Mouse (Mus musculus) thymus, postnatal 10 days (tissue): Measurements from ENCODE around the gene Ppil6.

Experiments used
- DNase-seq, 2 experiments: peaks; one replicate each; pipeline ENCODE4 v3.0.0; 2021; ENCODE audit warnings: low spot score in 2 of 2

Gene Ppil6

DNA sequence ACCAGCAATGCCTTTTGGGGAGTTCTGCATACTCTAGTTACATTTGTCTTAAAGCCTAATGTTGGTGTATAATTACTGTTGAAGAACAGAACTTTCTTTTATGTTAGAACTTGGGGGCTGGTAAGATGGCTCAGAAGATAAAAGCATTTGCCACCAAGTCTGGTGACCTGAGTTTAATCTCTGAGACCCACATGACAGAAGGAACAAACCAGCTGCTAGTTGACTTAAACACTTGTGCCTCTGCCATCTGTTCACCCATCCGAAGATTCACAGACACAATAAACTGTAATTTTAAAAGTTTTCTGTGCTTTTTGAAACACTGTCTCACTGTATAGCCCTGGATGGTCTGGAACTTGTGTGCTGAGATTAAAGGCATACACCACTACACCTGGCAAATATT, 35.5 kb downstream of the Ppil6 start:
- no peak for DNase-seq

DNA sequence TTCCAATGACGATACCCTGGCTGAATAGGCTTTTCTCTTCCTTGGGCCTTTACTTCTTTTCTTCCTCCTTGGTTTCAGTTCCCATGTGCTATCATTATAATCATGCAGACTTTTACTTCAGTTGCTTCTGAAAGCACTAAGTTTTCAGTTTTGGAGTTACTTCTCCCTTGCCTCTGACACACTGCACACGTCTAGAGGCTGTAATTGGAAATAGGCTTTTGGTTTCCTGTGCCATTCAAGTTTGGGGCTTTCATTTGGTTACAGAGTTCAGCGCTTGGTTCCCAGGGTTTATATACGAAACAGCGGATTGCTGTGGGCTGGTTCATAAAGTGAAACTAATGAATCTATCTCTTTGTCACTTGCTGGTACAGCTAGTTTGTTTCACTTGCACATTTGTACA, 39.7 kb downstream of the Ppil6 start:
- no peak for DNase-seq

DNA sequence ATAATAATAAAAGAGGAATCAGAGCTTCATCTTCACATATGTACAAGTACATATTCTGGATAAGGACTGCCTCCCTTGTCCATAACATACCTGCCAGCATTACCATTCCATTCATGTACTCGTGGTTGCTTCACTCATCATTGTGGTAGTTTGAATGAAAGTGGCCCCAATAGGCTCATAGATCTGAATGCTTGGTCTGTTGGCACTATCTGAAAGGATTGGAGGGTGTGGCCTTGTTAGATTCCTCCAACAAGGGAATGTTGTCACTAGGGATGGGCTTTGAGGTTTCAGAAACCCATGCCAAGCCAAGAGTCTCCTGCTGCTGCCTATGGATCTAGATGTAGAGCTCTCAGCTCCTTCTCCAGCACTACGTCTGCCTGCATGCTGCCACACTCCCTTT, 45.8 kb downstream of the Ppil6 start:
- no peak for DNase-seq

DNA sequence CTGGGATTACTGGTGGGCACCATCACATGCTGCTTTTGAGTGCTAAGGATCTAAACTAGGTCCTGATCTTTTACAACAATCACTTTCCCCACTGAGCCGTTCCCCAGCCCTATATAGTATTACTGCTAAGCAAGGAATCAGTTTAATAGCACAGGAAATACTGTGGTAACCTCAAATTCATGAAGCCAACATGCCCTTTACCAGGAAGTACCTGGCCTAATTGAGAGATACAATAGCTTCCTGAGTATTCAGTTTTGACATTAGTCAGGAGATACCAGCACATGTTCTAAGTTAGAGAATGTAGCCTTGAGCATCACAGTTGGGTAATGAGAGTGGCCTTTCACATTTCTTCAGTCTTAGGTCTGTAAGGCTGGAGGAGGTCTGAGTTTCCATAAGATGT, 46.5 kb downstream of the Ppil6 start:
- no peak for DNase-seq

DNA sequence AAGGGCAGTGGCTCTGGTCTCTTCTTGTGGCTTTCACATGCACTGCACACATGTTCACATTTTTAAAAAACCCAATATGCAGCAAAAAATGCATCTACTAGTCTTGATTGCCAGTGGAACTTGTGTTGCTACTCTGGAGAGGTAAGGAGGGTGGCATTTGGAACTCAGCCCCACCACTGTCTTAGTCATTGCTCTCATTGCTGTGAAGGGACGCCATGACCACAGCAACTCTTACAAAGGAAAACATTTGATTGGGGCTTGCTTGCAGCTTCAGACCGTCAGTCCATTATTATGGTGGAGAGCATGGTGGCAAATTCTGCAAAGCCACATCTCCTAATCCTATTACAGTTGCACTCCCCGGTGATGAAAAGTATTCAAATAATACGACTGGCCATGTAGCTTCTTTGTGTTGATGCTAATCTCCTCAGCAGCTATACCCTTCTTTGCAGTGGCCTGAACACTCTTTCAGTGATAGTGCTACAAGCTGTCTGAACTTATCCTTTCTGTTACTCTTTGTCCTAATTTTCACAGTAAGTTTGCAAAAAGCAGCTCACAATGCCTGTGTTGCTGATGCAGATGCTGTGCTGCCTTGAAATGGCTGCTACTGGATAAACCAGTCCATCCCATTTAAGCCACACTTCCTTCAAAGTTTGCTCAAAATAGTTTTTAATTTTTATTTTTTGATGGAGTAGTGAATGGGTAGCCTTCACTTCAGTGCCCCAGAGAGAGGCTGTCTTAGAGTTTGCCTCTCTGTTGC, 47.2 kb downstream of the Ppil6 start:
- no peak for DNase-seq

DNA sequence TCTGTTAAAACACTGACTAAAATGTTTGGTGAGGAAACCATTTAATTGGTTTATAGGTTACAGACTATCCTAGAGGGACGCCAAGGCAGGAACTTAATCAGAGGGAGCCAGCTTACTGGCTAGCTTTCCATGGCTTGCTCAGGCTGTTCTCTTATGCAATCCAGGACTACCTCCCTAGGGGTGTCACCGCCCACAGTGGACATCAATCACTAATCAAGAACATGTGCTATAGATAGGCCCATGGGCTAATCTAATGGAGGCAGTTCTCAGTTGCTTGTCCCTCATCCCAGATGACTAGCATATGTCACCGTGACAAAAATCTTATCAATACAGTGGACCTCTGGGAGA, 47.7 kb downstream of the Ppil6 start:
- no peak for DNase-seq

DNA sequence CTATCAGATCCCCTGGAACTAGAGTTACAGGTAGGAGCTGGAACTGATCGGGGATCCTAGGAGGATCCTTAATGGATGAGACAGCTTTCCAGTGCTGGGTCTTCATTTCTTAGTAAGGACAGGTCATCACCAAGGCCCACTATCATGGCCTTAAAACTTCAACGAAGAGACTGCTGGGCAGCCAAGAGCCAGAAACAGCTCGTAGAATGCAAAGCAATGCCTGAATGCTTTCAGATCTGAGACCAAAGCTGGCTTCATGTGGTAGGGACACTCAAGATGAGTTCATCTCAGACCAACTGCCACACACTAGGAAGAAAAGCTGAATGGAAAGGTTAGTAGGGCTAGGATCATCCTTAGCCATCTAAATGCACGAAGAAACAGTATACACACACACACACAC, 48.7 kb downstream of the Ppil6 start:
- no peak for DNase-seq

DNA sequence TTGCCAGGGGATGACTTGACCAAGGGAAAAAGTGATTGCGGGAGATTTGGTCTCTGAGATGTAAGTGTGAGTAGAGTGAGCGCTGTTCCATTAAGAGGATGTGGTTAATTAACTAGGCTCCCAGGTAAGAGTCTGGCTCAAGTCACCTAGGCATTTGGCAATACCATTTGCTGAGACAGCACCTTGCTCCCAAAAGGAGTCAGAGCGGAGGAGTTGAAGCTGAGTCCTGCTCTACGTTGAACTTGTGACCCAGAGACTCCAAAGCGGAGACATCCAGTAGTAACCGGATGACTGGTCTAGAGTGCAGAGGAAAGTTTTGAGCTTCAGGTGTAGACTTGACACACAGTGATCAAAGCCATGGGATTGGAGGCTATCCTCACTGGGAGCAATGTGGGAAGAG, 51.8 kb downstream of the Ppil6 start:
- no peak for DNase-seq

DNA sequence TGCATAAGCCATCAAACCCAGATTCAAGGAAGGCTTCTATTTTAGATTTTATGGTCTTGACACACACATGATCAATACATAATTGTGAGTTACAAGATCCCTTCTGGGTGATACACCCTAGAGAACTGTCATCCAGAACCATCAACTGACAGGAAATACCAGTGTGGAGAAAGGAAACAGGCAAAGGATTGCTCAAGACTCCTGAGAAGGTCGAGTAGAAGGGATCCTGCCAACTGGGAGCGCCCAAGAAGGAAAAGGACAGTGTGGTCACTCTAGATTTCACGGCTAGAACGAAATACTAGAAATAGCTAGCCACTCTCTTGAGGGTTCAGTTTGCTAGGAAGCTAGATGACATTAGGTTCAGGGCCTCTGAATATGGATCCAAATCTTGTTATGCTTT, 53.2 kb downstream of the Ppil6 start:
- no peak for DNase-seq

DNA sequence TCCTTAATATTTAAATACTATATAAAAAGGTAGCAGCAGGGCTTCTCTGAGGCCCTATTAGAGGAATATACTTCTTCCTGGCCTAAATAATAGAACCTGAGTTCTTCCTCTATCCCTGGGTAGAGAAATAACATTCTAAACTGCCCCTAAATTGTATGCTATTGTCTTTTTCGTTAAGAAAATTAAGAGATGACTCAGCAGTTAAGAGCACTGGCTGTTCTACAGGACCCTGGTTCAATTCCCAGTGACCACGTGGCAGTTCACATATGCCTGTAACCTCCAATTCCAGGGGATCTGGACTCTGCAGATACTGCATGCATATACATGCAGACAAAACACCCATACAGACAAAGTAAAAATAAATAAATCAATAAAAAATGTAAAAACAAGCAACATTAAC, 53.6 kb downstream of the Ppil6 start:
- no peak for DNase-seq

DNA sequence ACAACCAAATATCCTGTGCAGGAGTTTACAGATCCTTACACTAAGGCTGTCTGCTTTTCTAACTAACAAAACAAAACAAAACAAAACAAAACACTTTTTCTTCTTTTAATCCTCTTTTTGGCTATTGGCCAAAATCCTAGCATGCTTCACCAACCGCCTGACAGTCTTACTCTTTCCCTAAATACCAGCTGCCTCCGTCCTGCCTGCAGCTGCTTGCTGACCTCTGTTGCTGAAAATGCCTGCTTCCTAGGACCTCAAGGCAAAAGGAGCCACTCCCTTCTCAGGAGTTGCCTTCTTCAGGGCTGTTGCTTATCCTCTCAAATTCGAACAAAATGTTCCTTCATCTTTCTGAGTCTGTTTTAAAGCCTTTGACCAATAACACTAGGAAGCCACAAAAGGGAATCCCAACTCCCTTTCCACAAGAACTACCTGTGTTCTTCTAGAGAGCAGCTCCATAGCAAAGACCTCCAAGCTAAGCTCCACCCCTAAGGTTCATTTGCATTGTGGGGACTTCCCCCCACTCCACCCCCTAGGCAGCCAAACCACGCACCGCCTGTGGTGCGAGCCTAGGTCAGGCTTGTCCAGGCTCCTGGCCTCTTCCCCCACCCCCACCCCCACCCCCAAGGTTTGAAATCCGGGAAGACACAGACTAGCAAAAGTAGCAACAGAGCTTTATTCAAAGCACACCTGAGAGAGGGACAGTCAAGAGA, 54.4 kb downstream of the Ppil6 start:
- DNase-seq = no peak

DNA sequence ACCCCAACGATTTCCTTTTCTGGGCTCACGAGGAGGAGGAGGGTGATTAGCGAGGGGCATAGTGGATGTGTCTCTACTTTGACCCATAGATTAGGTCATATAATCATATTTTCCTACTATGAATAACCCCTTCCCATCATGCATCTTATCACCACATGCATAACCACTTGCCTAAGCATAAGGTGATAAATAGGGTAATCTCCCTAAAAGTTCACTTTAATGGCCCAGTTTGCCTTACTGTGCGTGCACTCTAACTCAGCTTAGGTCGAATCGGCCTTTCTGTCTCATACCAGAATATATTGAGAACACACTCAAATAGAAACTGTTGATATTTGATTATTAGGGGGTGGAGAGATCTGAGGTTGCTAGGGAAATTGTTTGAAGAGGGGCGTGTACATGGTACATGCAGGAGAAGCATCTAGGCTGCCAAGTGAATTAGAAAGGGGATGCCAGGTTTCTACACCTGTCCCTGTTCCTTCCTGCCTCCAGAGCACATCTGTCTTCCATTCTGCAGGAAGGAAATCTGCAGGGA, 55.1 kb downstream of the Ppil6 start:
- DNase-seq = no peak

DNA sequence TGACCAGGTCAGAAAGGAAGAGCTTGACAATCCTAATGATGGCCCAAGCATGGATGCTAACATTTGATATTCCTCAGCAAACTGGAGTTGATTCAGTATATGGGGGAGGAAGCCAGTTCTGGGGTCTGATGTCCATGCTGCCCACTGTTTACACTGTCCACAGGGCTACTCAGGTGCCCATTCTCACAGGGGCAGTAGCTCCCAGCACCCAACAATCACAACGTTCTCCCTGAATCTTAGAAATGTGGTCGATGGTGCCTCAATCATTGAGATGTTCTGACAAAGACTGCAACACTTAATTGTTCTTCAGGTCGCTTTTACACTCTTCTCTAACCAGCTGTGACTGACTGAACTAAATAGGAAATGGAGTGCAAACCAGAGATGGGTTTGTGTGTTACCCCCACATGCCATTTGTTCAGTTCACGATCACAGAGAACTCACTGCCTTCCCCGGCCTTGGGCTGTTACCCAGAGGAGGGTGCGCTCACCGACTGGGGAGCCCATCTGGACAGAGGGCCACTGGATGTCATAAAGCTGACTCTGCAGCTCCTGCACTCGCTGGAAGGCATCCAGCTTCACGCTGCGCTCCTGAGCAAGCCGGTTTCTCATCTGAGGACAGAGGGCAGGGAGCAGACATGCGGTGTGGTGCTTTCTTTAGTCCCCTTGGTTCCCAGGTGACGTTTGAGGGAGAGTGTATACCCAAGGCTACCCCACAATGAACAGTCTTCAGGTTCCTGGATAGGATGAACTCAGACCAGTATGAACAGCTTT, 56.3 kb downstream of the Ppil6 start:
- no peak for DNase-seq

DNA sequence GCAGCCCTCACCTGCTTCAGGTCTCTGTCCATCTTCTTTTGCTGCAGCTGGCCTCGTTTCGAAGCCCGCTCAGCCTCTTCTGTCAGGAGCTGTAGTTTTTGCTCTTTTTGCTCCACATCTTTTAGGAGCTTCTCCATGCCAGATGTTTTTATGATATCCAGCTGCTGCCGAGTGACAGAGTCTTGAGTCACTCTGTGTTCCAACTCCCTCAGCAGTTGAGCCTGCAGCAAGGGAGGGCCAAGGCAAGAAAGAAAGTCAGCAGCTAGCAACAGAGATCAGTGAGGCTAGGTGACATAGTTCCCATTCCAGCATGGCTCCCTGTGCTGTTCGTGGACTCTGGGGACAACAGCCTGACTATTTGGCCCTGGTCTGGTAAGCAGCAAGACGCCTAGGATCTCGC, 60.5 kb downstream of the Ppil6 start:
- DNase-seq = no peak

DNA sequence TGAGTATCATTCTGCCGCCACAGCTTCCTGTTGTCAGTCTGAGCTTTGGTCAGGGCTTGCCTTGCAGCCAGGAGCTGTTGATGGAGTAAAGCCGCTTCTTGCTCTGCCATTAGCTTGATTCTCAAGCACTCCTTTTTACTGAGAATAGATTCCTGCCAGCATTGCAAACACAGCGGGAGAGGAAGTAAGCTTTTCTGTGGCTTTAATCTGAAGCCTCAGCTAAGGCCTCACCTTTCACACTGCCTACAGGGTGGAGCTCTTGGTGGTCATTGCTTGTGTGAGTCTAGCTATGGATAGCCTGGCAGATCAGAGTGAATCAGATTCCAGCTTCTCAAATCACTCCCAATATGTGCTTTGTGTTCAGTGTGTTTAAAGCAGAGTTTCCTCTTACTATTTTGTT, 62.1 kb downstream of the Ppil6 start:
- DNase-seq = peak; percentile 15 to 33

DNA sequence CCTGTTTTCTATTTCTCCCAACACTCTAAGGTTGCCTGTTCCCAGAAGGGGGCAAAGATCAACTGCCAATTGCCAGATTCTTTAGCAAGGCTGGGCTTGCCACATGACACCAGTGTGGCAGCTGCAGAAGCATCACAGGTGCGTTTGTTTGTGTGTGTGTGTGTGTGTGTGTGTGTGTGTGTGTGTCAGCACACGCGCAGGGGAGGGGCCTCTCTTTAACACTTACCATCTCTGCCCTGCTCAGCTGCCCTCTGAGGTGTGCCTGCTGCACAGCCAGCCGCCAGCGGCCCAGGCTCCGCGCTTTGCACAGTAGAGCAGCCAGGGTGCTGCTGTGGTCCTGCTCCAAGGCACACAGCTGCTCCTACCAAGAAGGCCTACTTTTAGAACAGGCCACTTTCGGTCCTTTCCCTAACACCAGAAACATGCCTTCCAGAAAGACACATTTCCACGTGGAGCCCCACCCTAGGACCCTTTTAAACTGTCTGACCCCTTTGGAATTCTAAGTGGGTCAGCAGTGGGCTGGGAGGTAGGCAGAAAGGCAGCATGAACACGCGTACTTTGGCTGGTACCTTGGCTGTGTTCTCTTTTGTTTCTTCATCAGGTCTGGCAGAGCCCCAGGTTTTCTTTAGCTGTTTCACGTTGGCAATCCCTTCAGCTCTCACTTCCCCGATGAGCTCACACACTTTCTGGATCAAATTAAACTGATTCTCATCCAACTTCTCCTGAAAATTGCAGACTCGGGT, 62.8 kb downstream of the Ppil6 start:
- DNase-seq = peak; percentile 89 to 92

DNA sequence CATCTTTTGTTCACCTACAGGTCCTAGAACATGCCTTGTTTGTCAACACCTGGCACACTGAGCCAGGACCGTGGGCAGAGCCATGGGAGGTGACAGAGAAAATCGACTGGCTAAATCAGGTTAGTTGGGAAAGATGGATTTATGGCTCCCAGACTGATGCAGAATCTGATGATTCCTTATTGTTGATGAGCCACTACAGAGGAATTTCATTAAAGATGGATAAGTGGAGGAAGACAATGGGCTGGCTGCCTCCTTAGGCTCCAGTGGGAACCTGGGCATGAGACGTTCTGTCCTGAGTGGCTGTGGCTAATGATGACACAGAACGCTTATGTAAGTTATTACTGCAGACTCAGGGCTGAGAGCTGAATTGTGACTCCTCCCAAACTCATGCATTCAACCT, 63.5 kb downstream of the Ppil6 start:
- no peak for DNase-seq

DNA sequence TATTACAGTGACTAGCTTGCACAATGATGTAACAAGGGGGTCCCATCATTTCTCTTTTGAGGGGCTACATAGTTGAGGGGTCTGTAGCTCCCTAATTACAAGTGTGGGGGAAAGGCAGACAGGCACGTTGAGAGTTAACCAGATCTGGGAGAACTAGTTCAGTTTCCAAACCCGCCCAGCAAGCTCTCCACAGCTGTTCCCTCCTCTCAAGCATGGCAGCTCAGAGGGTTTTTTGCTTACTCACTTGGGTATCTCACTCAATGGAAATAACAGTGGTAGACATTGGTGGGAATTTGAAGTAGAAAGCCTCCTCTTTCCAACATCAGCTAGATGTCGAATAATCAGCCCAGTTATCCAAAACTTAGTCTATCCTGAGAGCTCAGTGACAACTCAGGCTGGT, 64.8 kb downstream of the Ppil6 start:
- DNase-seq = no peak

DNA sequence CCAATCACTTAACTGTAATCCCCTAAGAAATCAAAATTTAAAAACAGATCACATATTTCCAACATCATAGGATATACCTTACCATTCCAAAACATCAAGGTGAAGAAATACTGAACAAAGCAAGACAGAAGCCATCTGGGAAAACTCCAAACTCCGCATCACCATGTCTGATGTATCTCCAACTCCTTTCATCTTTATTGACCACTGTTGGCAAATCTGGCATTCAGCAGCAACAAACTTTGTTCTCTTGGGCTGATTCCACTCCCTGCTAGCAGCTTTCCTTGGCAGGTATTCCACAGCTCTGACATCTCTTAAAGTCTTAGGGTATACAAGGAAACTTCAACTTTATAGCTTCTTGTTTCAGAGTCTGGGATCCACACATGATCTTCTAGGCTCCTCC, 68.2 kb downstream of the Ppil6 start:
- DNase-seq = no peak

DNA sequence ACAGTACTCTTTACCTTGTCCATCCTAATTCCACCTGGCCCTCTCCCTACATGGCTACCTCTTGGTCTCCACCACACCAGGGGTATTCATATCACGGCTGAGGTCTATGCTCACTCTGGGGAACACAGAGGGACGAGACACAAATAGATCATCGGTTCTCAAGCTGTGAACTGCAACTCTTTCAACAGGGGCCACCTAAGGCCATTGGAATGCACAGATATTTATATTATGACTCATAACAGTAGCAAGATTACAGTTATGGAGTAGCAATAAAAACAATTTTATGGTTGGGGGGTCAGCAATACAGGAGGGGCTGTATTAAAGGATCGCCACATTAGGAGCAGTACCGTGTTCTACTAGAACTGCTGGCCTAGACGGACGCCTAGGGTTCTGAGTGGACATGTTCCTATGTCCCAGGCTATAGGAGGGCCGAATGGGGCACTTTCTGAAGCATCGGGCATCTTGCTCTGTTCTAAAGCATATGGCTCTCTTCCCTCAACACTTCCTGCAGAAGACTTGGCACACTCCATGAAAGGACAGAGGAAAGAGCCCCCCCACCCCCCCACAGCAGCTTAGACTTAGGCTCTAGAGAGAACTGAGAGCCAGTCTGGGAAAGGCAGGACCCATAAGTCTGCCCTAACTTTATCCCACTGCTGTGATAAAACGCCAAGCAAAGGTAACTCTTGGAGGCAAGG, 71.6 kb downstream of the Ppil6 start:
- no peak for DNase-seq
